11 mouse cellular contexts compared by ENCODE assay signal in the genomic region with DNA sequence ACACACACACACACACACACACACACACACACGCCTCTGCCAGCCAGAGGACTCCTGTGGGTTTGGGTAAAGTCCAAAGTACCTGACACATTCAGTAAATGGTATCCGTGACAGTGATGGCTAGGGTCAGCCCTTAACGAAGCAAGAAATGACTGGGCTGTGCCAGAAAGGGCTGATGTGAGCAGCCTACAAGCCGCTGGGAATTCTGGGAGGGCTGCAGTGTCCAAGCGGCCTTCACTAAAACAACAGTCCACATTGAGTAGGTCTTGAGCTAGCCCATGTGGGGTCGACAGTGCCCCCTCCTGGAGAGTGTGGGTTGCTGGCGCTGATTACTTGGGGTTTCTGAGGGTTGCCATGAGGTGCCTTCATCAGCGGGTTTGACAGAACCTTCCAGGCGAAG. TPM values are rescaled to one million over a fixed set of nuclear protein-coding genes. Genes with fewer than 3 reads are reported as not detected.
DNase-seq lines count a peak whose midpoint lies in the region; ATAC-seq and TF ChIP-seq lines count a peak whose summit lies in the region.
"Had no signal": no experiment of that assay in that cellular context is flagged by ENCODE, and none has a peak within 500 bp of the region (broad histone marks: within the 10 kb centered on the region; RNA-seq: fewer than 3 reads in every experiment).

No protein-coding gene starts in this region.

- H3K9me3 ChIP-seq in E14TG2a.4 (ENCODE audit: low read length), result no peaks in the 10 kb centered on the region
- H3K9me3 ChIP-seq in liver, embryonic 14.5 days (ENCODE audit: control insufficient read depth, low read length), result no peaks in the 10 kb centered on the region
- H3K9me3 ChIP-seq: heart, embryonic 13.5 days had no signal

- no peak overlapping the region for H3K4me2 ChIP-seq in liver, embryonic 14.5 days (ENCODE audit: low read depth)
- H3K4me2 ChIP-seq: heart, embryonic 13.5 days had no signal

- 50% methylated on average over 9 of the region's 9 CpGs for WGBS in liver, embryonic 14.5 days (ENCODE audit: insufficient replicate concordance)

- H3K27me3 ChIP-seq in E14TG2a.4 (ENCODE audit: insufficient read depth, low read length), result no peaks in the 10 kb centered on the region
- no peaks in the 10 kb centered on the region for H3K27me3 ChIP-seq in liver, embryonic 14.5 days (ENCODE audit: control insufficient read depth, insufficient read depth, low read length)
- H3K27me3 ChIP-seq: heart, embryonic 13.5 days had no signal

- no peak overlapping the region; the same call in 1 of the 2 replicates for H3K27ac ChIP-seq in layer of hippocampus, adult 2 months
- no peak overlapping the region for H3K27ac ChIP-seq in liver, embryonic 14.5 days
- H3K27ac ChIP-seq: heart, embryonic 13.5 days had no signal

- no peak for DNase-seq in layer of hippocampus, adult 2 months (ENCODE audit: low spot score in 2 of 2)
- DNase-seq in layer of hippocampus, postnatal 10 days (ENCODE audit: low spot score in 2 of 2), result no peak
- no peak for DNase-seq in liver, embryonic 14.5 days (ENCODE audit: low read depth in 3 of 3, low spot score in 3 of 3)
- DNase-seq in c-Kit-positive CD71-positive TER-119-positive erythroid progenitor cells, embryonic 14.5 days (ENCODE audit: low spot score), result no peak
- DNase-seq in heart, postnatal 10 days, result no peak
- no peak for DNase-seq in layer of hippocampus, postnatal 25 days (ENCODE audit: extremely low spot score in 1 of 2, low spot score in 1 of 2)
- DNase-seq: cerebellum, adult 11-12 months had no signal

- H3K4me3 ChIP-seq in layer of hippocampus, adult 2 months, result no peak overlapping the region
- H3K4me3 ChIP-seq in E14TG2a.4 (replicated peaks; ENCODE audit: low read length), result peak overlapping the region; percentile 58
- H3K4me3 ChIP-seq in liver, embryonic 14.5 days (ENCODE audit: insufficient read depth in 1 of 2, low read depth in 2 of 2, low read length in 2 of 2), result no peak overlapping the region
- H3K4me3 ChIP-seq: heart, embryonic 13.5 days; megakaryocyte, embryonic 14.5 days had no signal

- intact Hi-C loops in heart, postnatal 10 days (cut with DNase I), result no loop called here

- peak; percentile 65 for TF ChIP-seq CTCF in layer of hippocampus, adult 2 months (conservative IDR thresholded peaks at IDR 0.05)
- TF ChIP-seq CTCF in E14TG2a.4 (conservative IDR thresholded peaks at IDR 0.05; ENCODE audit: low read length), result peak; percentile 70
- peak; percentile 61 for TF ChIP-seq CTCF in liver, embryonic 14.5 days (IDR thresholded peaks at IDR 0.05; ENCODE audit: low read depth)

- H3K9ac ChIP-seq in liver, embryonic 14.5 days (replicated peaks), result no peak overlapping the region
- H3K9ac ChIP-seq: heart, embryonic 13.5 days had no signal

- no peaks in the 10 kb centered on the region for H3K36me3 ChIP-seq in E14TG2a.4 (ENCODE audit: insufficient read depth, low read length)
- H3K36me3 ChIP-seq in liver, embryonic 14.5 days (replicated peaks; ENCODE audit: control insufficient read depth, insufficient read depth, low read depth), result no peaks in the 10 kb centered on the region
- H3K36me3 ChIP-seq: heart, embryonic 13.5 days had no signal

- peaks cover 84% of the 10 kb centered on the region for H3K4me1 ChIP-seq in E14TG2a.4 (replicated peaks; ENCODE audit: low read depth, low read length)
- H3K4me1 ChIP-seq in liver, embryonic 14.5 days (replicated peaks; ENCODE audit: control insufficient read depth in 2 of 2, insufficient read depth in 2 of 2, low read length in 1 of 2), result no peaks in the 10 kb centered on the region
- H3K4me1 ChIP-seq: megakaryocyte, embryonic 14.5 days had no signal

- ATAC-seq in common myeloid progenitor, adult 5-6 weeks (replicated peaks; ENCODE audit: low read depth, poor library complexity, severe bottlenecking), result 0 out of 2 replicates have a peak, but pooled peaks have one; percentile 45
- ATAC-seq in liver, embryonic 14.5 days (ENCODE audit: insufficient read depth), result 0 out of 2 replicates have a peak, but pooled peaks have one; percentile 18

- no peak for TF ChIP-seq EP300 in liver, embryonic 14.5 days (IDR thresholded peaks at IDR 0.05; ENCODE audit: low read depth)

RNA-seq across cellular contexts. Expression of gene Clmn, which starts 33.8 kb away (rescaled TPM):
- 100 to 1,000 TPM; 103 to 108 TPM for total RNA-seq in layer of hippocampus, adult 2 months (2021)
- 10 to 100 TPM; 42.3 to 43.7 TPM for total RNA-seq in layer of hippocampus, postnatal 10 days (2021)
- total RNA-seq in common myeloid progenitor, adult 5-6 weeks (2017), result under 0.01 and 4.8 TPM in 2 replicates
- polyA plus RNA-seq in liver, embryonic 14.5 days (2012; rRNA removed), result 0.27 and 0.33 TPM in 2 replicates
- polyA plus RNA-seq in liver, embryonic 14.5 days (2014; fragmentation: Nextera tagmentation; extraction: Ambion mirVana), result 0.32 and 0.39 TPM in 2 replicates
- total RNA-seq in heart, postnatal 10 days (2021), result 1 to 10 TPM; 1.5 to 1.8 TPM
- total RNA-seq in layer of hippocampus, postnatal 25 days (2021), result 10 to 100 TPM; 81.0 to 83.2 TPM
